Mouse (Mus musculus) cortical plate, adult 2 months (tissue): ENCODE measurements around the gene Ndufaf2.

Experiments used
- CTCF ChIP-seq: fragments of 200-500 bp; IDR thresholded peaks from 2 replicates; pipeline ENCODE4 v1.5.1; 2011; ENCODE audit warnings: mild to moderate bottlenecking, control low read depth, low read length; ENCODE audit not compliant: insufficient read depth; ENCODE audit errors: extremely low read depth
- POLR2A ChIP-seq: fragments of 200-500 bp; IDR thresholded peaks from 2 replicates; pipeline ENCODE4 v1.6.1; 2011; ENCODE audit warnings: mild to moderate bottlenecking, low read length, control low read depth; ENCODE audit not compliant: insufficient read depth; ENCODE audit errors: extremely low read depth

DNA sequence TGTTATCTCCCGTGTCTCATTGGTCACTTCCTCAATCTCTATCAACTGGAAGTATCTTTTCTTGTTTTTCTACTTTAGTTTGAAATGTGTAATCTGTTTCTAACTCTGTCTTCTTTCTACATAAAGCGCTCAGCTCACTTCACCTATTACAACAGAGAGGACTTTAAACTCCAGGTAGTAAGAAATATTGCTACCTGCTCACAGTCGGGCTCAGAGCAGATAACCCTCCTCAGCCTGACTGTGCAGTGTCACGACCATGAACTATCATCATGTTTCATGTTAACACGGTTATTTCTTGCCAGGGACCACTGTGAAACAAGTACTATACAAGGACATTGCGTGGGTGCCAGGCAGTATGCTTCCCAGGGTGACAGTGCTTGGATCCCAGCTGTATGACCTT, 141.1 kb downstream of the Ndufaf2 start:
- TF ChIP-seq CTCF (no peak), POLR2A (no peak)
